Mouse (Mus musculus) megakaryocyte progenitor cell, adult 5-6 weeks (primary cell): ENCODE results near the gene Clybl. TPM values are rescaled to one million over a fixed set of nuclear protein-coding genes. Genes with fewer than 3 reads are reported as not detected.

Experiments
- ATAC-seq: replicated peaks from 2 replicates; pipeline ENCODE4 v1.8.0; 2016; ENCODE audit warnings: mild to moderate bottlenecking, moderate TSS enrichment, inconsistent platforms; ENCODE audit not compliant: poor library complexity
- total RNA-seq, 2 experiments: library from RNA; stranded (forward) in 1 of 2; stranded (reverse) in 1 of 2; fragments of 157-497, 149-512 nt in 1 of 2; fragments of 200-1000 nt in 1 of 2; gene quantifications; 2 replicates each; pipeline versions ENCODE4 v1.2.3 to v1.2.4; 2015 to 2017

Gene Clybl
- total RNA-seq, 2 experiments from 2014 or later: 8.5 to 31.5 TPM

- no peak for ATAC-seq
These were observed 65.7 kb downstream of the Clybl start for GRCm38 (mm10) chr14:122246919-122247859.

- peak; percentile 87 for ATAC-seq
These were observed 67.6 kb downstream of the Clybl start for GRCm38 (mm10) chr14:122249123-122249522.

GRCm38 (mm10) chr14:122251346-122251745, 69.8 kb downstream of the Clybl start:
- ATAC-seq: no peak

DNA sequence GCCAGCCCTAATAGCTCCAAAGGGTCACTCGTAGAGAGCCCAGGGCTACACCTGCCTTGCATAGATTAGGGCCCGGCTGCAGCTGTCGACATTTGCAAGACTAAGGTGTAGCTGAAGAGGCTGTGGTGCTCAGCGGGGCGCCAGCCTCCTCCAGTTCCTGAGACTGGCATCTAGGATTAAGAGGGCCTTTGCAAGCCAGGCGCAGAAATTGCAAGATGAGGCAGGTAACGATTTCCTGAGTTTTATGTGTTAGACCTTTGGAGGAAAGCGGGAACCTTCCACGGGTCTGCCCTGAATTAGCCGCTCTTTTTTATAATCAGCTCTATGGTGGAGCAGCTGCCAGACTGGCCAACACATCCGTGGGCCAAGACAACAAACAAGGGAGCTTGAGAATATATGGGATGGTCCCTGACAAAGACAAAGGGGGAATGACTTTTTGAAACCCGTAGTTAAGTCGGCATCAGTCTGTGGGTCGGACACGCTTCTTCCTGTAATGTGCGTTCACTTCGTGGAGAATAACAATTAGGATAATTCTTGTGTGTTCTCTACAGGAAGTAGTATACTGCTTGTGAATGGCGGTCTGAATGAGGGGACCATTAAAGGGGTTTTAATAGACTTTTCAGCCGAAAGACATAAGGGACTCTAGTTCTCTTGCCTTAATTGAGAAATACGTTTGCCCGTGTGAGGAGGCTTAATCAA, 74.2 kb downstream of the Clybl start:
- ATAC-seq: no peak

GRCm38 (mm10) chr14:122256261-122256634, 74.7 kb downstream of the Clybl start:
- ATAC-seq: no peak

GRCm38 (mm10) chr14:122258297-122258696, 76.8 kb downstream of the Clybl start:
- ATAC-seq: no peak

GRCm38 (mm10) chr14:122261250-122261649, 79.7 kb downstream of the Clybl start:
- ATAC-seq: peak; percentile 94

- no peak for ATAC-seq
These were observed 81.6 kb downstream of the Clybl start for GRCm38 (mm10) chr14:122262851-122263659.

DNA sequence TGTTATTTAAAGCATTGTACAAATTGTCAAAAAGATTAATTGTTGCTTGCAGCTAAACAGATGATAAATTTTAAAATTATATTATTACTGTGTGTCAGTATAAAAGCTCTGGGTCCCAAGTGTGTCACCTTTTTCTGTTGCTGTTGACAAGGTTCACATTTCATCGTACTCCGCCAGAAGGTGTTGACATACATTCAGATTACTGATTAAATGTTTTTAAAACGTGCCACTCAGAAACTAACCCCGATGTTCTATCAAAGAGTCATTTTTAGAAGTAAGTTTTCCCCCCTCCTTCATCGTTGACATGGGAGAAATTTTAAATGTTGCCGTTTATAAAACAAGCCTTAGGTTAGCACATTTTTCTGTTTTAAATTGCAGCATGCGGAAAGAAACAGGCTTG, 83.7 kb downstream of the Clybl start:
- ATAC-seq: no peak

DNA sequence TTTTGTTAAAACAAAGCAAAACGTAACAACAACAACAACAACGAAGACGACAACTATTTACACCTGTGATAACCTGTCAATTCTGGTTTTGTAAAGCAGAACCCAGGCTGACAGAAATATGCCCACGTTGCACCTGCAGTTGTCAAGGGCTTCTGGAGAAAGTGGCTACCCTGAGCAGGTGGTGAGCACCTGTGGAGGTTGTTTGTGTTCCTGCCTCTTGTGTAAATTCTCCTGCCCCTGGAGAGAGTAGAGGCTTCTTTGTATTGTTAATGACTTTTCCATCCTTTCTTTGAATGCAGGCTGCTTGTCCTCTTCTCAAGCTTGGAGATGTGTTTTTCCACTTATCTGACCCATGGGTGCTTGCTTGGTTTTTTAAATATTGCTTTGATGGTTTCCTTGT, 86.1 kb downstream of the Clybl start:
- ATAC-seq: no peak

- ATAC-seq: no peak
These were observed 89.7 kb downstream of the Clybl start for GRCm38 (mm10) chr14:122271104-122271746.

DNA sequence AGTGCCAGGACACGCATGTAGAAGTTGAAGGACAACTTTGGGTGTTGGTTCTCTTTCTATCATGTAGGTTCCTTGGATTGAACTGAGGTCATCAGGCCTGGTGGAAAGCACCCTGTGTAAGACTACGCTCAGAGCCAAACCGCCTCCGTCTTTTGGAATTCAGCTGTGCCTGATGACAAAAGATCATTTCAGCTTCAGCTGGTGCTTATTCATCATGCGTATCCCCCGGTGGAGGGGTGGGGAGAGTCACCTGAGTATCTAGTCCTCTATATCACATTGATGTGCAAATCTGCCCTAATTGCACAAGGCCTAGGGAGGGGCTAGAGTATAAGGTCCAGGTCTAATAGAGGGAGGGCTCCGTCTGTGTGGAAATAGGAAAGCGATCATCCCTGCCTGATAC, 95.6 kb downstream of the Clybl start:
- no peak for ATAC-seq

- ATAC-seq: no peak
These were observed 98.2 kb downstream of the Clybl start for GRCm38 (mm10) chr14:122279462-122280308.

DNA sequence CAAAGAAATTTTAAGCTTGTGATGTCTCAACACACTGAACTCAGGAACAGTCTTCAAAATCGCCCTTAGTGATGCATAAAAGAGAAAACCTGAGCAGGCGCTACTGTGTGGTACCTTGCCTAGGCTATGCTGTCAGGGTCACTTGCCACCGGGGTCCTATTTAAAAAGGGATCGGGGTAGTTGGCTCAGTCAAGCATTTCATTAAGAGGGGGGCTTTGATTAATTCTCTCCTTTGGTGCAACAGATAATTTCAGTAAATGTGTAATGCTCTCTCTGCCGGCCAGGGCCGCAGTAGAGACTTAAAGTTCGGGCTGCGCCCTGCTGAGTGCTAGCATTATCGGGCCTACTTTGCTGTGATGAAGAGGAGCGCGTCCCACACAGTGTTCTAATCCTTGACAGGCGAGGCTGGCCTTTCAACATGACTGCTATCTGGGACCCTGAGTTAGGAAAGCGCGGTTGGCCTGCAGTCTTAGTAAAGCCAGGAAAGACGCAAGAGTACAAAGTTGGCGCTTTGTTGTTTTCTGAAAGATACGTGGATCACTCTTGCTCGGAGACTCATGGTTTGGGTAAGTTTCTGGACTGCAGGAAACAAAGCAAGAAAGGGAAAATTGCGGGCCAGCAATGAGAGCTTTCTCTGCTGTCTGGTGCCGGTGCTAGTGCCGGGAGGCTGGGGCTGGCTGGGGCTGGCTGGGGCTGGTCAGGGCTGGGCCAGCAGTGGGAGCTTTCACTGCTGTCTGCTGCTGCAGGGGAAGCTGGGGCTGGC, 99.0 kb downstream of the Clybl start:
- no peak for ATAC-seq

GRCm38 (mm10) chr14:122281072-122281634, 99.6 kb downstream of the Clybl start:
- no peak for ATAC-seq

GRCm38 (mm10) chr14:122283959-122284358, 102.5 kb downstream of the Clybl start:
- no peak for ATAC-seq

DNA sequence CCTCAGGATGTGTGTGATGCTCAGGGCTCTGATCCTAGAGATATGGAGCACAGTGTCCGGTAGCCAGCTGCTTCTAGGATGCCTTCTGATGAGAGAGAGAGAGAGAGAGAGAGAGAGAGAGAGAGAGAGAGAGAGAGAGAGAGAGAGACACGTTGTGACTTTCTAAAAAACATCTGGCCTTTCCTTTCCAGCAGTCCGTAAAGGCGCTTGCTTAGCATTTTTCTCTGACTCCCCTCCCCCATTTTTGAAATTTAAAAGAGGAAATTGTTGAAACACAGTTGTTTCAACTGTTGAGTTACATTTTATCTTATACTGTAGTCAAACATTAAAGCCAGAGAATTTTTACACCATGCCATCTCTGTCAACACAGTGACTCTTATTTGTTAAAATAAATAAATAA, 114.9 kb downstream of the Clybl start:
- ATAC-seq: peak; percentile 42; the same call in 1 of the 2 replicates

- peak; percentile 55 for ATAC-seq
These were observed 115.4 kb downstream of the Clybl start for GRCm38 (mm10) chr14:122296864-122297263.
